15 mouse cellular contexts compared by ENCODE assay signal in the genomic region with DNA sequence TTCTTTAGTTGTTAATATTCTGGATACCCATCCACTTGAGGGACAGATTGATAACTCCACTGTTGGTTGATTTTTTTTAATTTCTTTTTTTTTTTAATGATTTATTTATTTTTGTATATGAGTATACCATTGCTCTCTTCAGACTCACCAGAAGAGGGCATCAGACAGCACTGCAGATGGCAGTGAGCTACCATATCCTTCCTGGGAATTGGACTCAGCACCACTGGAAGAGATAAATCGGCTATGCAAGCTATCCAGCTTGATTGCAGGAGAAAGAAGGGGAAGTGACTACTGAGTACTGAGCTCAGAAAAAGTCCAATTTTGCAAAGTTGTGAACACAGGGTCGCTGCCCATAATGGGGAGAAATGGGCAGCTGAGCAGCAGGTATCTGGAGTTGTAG. TPM values are rescaled to one million over a fixed set of nuclear protein-coding genes. Genes with fewer than 3 reads are reported as not detected.
"Had no signal": no experiment of that assay in that cellular context is flagged by ENCODE, and none has a peak within 500 bp of the region (broad histone marks: within the 10 kb centered on the region; RNA-seq: fewer than 3 reads in every experiment).

No protein-coding gene starts in this region.

RNA-seq across cellular contexts. Expression of a gene that starts 0.5 kb away (rescaled TPM):
- total RNA-seq: gastrocnemius, postnatal 25 days; granulocyte monocyte progenitor cell, adult 5-6 weeks; heart, postnatal 4 days had no signal
- polyA plus RNA-seq: heart, embryonic 10.5 days; heart, embryonic 12.5 days; heart, embryonic 14.5 days; heart, embryonic 16.5 days; hindbrain, embryonic 10.5 days; hindbrain, embryonic 12.5 days; intestine, postnatal 0 days; limb, embryonic 12.5 days; liver, embryonic 11.5 days; liver, embryonic 13.5 days; liver, embryonic 15.5 days; liver, postnatal 0 days had no signal
